Mouse (Mus musculus) lung, postnatal 25 days (tissue): ENCODE data around the gene Fbh1.

Experiments used
- DNase-seq: peaks from one replicate; pipeline ENCODE4 v3.0.0; 2022; ENCODE audit warnings: low spot score

The Fbh1 gene

GRCm38 (mm10) chr2:11718573-11718972, 58.8 kb downstream of the Fbh1 start:
- no peak for DNase-seq

- DNase-seq = no peak
Measured at GRCm38 (mm10) chr2:11714535-11714934, 62.8 kb downstream of the Fbh1 start.

GRCm38 (mm10) chr2:11713021-11713420, 64.4 kb downstream of the Fbh1 start:
- no peak for DNase-seq

- DNase-seq = no peak
Measured at GRCm38 (mm10) chr2:11712483-11712990, 64.8 kb downstream of the Fbh1 start.

- peak; percentile 21 for DNase-seq
Measured at GRCm38 (mm10) chr2:11710101-11710500, 67.3 kb downstream of the Fbh1 start.

GRCm38 (mm10) chr2:11708538-11708937, 68.8 kb downstream of the Fbh1 start:
- peak; percentile 28 for DNase-seq

GRCm38 (mm10) chr2:11706746-11707065, 70.7 kb downstream of the Fbh1 start:
- DNase-seq = no peak

- DNase-seq = no peak
Measured at GRCm38 (mm10) chr2:11706030-11706745, 71.2 kb downstream of the Fbh1 start.

- DNase-seq = peak; percentile 77
Measured at GRCm38 (mm10) chr2:11705201-11706025, 72.0 kb downstream of the Fbh1 start, which contains the start of gene Il15ra. Gene Il15ra, plus strand, starts transcription at chr2:11705290.

- DNase-seq = no peak
Measured at GRCm38 (mm10) chr2:11699905-11700304, 77.5 kb downstream of the Fbh1 start.

- no peak for DNase-seq
Measured at GRCm38 (mm10) chr2:11698994-11699393, 78.4 kb downstream of the Fbh1 start.

- DNase-seq = no peak
Measured at GRCm38 (mm10) chr2:11695867-11696266, 81.5 kb downstream of the Fbh1 start.

- DNase-seq = no peak
Measured at GRCm38 (mm10) chr2:11694104-11694503, 83.3 kb downstream of the Fbh1 start.

- no peak for DNase-seq
Measured at GRCm38 (mm10) chr2:11693352-11693751, 84.0 kb downstream of the Fbh1 start.
